Mouse (Mus musculus) regulatory T cell (primary cell): ENCODE measurements at regions not wholly inside any gene's neighbourhood (a gene's known extent, or its start where the extent isn't known, plus 50 kb on each side); places are given as distances from the start of the nearest gene placed in this dataset.

Source experiments
- in situ Hi-C: fragments of 300-600 bp; cut with MboI, MseI; formaldehyde crosslinking; loops from one replicate; pipeline ENCODE4 v1.15.1; 2025; ENCODE audit warnings: high pct_unique_total_duplicates

GRCm38 (mm10) chr4:125203521-125203920, 75.9 kb upstream of the Zc3h12a start:
- in situ Hi-C loops, result no loop called here

- in situ Hi-C loops, result no loop called here
Observed at GRCm38 (mm10) chr4:125201638-125202325, 74.1 kb upstream of the Zc3h12a start.

GRCm38 (mm10) chr4:125200762-125201161, 73.1 kb upstream of the Zc3h12a start:
- in situ Hi-C loops, result no loop called here

DNA sequence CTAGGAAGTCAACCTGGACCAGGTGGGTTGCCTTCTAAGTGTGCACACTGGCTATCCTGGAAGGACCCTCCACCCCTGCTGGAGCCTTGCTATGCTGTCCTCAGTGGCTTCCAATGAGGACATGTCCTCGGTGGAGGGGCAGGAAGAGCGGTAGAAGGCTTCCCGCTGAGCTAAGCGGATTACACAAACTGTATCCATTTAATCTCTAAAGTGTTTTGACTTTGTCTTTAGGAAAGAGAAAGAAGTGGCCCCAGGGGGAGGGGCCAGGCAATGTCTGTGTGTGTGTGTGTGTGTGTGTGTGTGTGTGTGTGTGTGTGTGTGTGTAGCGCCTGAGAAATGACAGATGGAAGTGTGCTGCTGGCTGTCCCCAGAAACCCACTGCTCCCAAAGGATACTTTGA, 71.6 kb upstream of the Zc3h12a start:
- in situ Hi-C loops, result no loop called here

DNA sequence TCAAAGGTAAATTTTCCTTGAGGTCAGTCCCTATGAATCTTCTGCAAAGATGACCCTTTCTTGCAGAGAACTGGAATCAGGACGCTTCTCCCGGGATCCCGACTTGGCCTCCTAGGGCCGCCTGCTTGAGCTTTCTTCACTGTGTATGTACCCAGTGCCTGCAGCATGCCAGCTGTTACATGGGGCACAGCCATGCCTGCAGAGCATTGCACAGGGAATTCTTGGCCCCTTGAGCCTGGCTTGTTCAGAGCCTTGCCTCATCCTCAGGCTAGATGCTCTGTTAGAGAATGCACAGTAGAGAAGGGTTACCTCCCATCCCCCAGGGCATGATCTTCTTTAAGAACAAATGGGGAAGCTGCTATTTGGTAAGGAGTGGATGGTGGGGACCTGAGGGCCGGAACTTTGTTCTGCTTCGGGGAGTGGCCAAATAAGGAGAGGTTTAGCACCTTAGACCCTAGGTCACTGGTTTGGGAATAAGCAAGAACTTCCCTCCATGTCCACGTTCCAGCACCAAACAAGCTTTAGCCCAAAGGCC, 68.3 kb upstream of the Zc3h12a start:
- in situ Hi-C loops, result no loop called here

GRCm38 (mm10) chr4:125194722-125195380, 67.2 kb upstream of the Zc3h12a start:
- in situ Hi-C loops, result no loop called here

DNA sequence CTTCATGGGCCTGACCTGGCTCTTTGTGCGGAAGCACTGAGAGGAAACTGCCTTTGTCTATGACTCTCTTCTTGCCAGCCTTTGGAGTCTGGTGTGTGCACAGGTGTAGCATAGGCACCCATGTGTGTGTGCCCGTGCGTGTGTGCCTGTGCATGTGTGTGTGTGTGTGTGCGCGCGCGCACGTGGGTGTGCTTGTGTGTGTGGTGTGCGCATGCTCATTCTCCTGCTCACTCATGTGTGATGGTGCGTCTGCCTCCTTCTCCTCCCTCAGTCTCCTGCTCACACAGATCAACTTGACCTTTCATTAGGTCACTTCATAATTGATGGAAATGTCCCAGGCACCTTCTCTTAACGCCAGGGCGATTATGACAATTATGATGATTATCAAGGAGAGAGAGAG, 66.7 kb upstream of the Zc3h12a start:
- in situ Hi-C loops, result no loop called here

DNA sequence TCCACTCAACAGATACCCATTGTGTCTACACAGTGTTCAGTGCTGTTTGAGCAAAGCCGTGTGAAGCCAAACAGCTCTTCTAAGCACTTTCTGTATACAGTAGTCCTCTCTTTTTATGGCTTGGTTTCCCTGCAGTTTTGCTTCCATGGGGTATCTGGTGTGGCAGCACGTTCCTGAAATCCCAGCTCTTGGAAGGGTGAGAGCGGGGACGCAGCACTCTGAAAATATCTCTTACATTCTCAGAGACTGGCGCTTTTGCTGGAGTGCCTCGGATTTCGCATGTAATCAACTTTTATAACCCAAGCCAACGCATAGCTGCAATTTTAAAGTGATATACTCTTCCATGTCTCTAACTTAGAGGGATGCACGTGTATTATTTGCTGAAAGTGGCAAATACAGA, 64.0 kb upstream of the Zc3h12a start:
- in situ Hi-C loops, result no loop called here

GRCm38 (mm10) chr4:125191010-125191409, 63.4 kb upstream of the Zc3h12a start:
- in situ Hi-C loops, result no loop called here

DNA sequence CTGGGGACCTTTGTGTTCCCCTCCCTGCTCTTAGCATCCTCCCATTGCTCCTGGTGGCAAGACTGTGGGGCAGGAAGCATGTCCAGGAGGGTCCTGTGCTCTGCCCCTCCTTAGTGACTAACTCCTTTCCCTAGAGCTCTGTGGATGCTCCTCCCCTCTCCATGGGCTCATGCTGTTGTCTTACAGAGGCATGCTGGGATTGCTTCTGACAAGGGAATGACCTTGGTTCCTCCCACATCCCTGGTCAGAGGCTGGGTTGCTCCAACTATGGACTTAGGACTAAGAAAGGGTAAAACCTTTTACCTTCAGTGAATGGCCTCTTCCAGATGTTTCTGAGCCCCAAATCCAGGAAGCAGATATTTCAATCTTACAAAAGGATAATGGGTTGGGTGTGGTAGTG, 62.3 kb upstream of the Zc3h12a start:
- in situ Hi-C loops, result no loop called here

DNA sequence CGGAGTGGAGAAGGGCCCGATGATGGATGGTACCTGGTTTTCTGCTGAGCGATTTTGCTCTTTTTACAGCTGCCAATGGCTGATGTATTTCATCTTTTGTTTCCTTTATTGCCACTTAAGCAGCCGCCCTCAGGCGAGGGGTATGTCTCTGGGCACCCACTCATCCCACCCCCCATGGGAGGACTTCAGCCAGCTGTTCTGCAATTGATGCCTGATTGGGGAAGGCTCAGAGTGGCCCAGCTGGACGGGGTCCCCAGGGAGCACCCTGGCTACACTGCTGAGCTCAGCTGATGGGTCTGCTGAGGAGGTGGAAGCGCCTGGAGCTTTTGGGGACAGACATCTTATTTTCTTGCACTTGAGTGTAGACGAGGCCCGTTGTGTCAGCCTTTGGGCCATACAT, 58.6 kb upstream of the Zc3h12a start:
- in situ Hi-C loops, result no loop called here

GRCm38 (mm10) chr4:125185076-125185475, 57.4 kb upstream of the Zc3h12a start:
- in situ Hi-C loops, result no loop called here

GRCm38 (mm10) chr4:125180947-125181346, 53.3 kb upstream of the Zc3h12a start:
- in situ Hi-C loops, result no loop called here

GRCm38 (mm10) chr4:125178552-125178951, 50.9 kb upstream of the Zc3h12a start:
- in situ Hi-C loops, result loop anchor here (5.0 kb wide), 1 partner anchor 1314 kb away; no protein-coding TSS in a partner anchor

GRCm38 (mm10) chr4:125177666-125178065, 50.0 kb upstream of the Zc3h12a start:
- in situ Hi-C loops, result loop anchor here (5.0 kb wide), 1 partner anchor 1315 kb away; no protein-coding TSS in a partner anchor
